Mouse (Mus musculus): ENCODE data around the gene Emsy. TPM values are rescaled to one million over a fixed set of nuclear protein-coding genes. Genes with fewer than 3 reads are reported as not detected.

Emsy gene
- polyA plus RNA-seq, 1 experiment from 2014 or later = 17.6 TPM

DNA sequence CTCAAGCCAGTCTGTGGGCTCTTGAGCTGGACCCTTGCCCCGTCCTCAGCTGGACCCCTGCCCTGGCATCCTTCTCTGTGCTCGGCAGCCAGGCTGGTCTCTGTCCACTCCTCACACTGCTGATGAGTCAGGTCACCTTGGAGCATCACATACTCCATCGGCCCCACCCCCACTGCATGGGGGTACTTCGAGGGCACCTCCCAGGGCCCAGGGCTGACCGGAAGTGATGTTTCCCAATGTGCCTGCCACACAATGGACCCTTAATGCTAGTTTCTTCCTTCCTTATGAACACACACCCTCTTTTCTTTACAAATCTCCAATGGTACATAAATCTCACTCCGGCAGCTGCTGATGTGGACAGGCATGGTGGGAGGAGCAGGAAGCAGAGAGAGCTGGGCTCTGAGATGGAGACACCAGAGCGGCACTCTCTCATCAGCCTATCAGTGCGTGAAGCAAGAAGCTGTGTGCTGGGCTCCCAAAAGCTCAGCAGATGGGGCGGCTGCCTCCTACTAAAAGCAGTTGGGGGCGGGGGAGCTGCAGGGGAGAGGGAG, 83.3 kb downstream of the Emsy start:
- 0 out of 2 replicates have a peak, but pooled peaks cover 9% of the 10 kb centered on the region for H3K4me1 ChIP-seq
- no peaks in the 10 kb centered on the region for H3K36me3 ChIP-seq
- no peak overlapping the region for H3K4me2 ChIP-seq
- no peaks in the 10 kb centered on the region for H3K27me3 ChIP-seq (replicated peaks)
- WGBS = 49% methylated on average over 10 of the region's 10 CpGs
- no peak overlapping the region for H3K9ac ChIP-seq
- peak; percentile 62 for ATAC-seq (ENCODE audit: insufficient read depth, low FRiP score, low read depth)
- peak overlapping the region; percentile 76 for H3K27ac ChIP-seq
- no peak overlapping the region for H3K4me3 ChIP-seq (replicated peaks)
- H3K9me3 ChIP-seq = no peaks in the 10 kb centered on the region

- ATAC-seq (ENCODE audit: insufficient read depth, low FRiP score, low read depth) = peak; percentile 44; the same call in 1 of the 2 replicates
- peak overlapping the region; percentile 76 for H3K27ac ChIP-seq
- H3K36me3 ChIP-seq = no peaks in the 10 kb centered on the region
- no peak overlapping the region for H3K4me3 ChIP-seq (replicated peaks)
- H3K9ac ChIP-seq = no peak overlapping the region
- H3K9me3 ChIP-seq = no peaks in the 10 kb centered on the region
- no peaks in the 10 kb centered on the region for H3K27me3 ChIP-seq (replicated peaks)
- 35% methylated on average over 10 of the region's 10 CpGs for WGBS
- H3K4me1 ChIP-seq = 0 out of 2 replicates have a peak, but pooled peaks cover 9% of the 10 kb centered on the region
- H3K4me2 ChIP-seq = no peak overlapping the region
These were observed 84.2 kb downstream of the Emsy start for GRCm38 (mm10) chr7:98572223-98572868.

DNA sequence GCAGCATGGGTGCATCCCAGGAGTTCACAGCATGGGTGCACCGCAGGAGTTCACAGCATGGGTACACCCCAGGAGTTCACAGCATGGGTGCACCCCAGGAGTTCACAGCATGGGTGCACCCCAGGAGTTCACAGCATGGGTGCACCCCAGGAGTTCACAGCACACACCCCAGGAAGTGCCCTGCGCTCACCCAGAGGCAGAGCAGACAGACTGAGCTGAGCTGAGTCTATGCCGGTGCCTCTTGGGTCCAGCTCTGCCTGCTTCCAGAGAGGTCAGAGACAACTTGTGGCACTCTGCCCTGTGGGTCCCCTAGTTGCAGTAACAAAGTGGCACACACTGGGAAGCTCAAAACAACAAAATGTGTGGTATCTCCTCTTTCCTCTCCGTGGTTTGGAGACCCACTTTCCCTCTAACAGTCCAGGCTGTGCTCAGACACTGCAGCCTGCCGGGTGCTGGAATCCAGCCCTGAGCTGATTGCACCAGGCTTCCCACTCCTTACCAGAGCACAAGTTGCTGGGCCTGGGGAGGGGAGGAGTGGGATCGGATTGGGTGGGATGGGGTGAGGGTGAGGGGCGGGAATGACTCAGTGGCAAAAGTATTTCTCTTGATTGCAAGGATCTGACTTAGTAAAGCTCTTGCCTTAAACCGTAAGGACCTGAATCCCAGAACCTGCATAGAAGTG, 85.6 kb downstream of the Emsy start:
- no peak overlapping the region for H3K4me3 ChIP-seq (replicated peaks)
- 59% methylated on average over 8 of the region's 8 CpGs for WGBS

GRCm38 (mm10) chr7:98567056-98567455, 89.5 kb downstream of the Emsy start:
- Histone ChIP-seq H3K4me2 (no peak overlapping the region), H3K4me3 (replicated peaks) (no peak overlapping the region), H3K36me3 (no peaks in the 10 kb centered on the region), H3K4me1 (peaks cover 3% of the 10 kb centered on the region; the same call in 1 of the 2 replicates), H3K9me3 (no peaks in the 10 kb centered on the region), H3K27me3 (replicated peaks) (no peaks in the 10 kb centered on the region), H3K27ac (no peak overlapping the region), H3K9ac (no peak overlapping the region)
- WGBS = 41% methylated on average over 5 of the region's 5 CpGs
- no peak for ATAC-seq (ENCODE audit: insufficient read depth, low FRiP score, low read depth)

More for the DNA sequence above, 85.6 kb downstream of the Emsy start:
- no peaks in the 10 kb centered on the region for H3K9me3 ChIP-seq
- H3K4me2 ChIP-seq = no peak overlapping the region
- 0 out of 2 replicates have a peak, but pooled peaks cover 9% of the 10 kb centered on the region for H3K4me1 ChIP-seq
- H3K27ac ChIP-seq = no peak overlapping the region
- no peak overlapping the region for H3K9ac ChIP-seq
- no peaks in the 10 kb centered on the region for H3K27me3 ChIP-seq (replicated peaks)
- no peaks in the 10 kb centered on the region for H3K36me3 ChIP-seq
- ATAC-seq (ENCODE audit: insufficient read depth, low FRiP score, low read depth) = no peak

DNA sequence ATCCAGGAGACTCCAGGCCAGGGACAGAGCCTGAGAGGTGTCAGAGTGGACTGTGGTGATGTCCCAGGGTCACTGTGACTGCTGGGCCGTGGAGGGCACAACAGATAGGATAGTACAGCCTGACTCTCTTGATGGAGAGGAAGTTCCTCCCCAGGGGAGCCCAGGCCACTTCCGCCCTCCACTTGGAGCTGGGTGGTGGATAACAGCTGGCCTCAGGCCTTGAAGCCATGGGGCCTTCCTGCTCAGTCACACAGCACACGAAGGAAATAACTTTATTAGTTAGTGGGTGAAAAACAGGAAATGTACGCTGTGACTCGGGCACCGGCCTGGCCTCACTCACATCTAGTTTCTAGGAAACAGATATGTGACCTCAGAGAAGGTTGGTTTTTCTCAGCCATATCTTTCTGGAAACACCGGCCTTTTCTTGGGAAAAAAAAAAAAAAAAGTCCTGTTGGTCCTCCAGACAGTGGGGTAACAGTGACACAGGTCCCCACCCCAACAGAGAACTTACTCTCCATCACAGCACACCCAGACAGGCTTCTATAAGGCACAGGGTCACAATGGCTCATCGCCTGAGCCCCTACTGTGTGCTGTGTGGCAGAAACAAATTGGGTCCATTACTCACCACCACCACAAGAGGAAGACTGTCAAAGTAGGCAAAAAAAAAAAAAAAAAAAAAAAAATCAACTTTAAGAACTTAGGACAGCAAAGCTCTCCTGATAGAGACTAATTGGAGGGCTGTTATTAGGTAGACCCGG, 91.8 kb downstream of the Emsy start:
- Histone ChIP-seq H3K36me3 (no peaks in the 10 kb centered on the region), H3K4me1 (no peaks in the 10 kb centered on the region; the same call in 1 of the 2 replicates), H3K9me3 (no peaks in the 10 kb centered on the region), H3K9ac (no peak overlapping the region), H3K27me3 (replicated peaks) (no peaks in the 10 kb centered on the region), H3K4me2 (no peak overlapping the region), H3K27ac (peak overlapping the region; percentile 55; the same call in 1 of the 2 replicates), H3K4me3 (replicated peaks) (no peak overlapping the region)
- peak; percentile 51; the same call in 1 of the 2 replicates for ATAC-seq (ENCODE audit: insufficient read depth, low FRiP score, low read depth)
- 57% methylated on average over 9 of the region's 9 CpGs for WGBS

DNA sequence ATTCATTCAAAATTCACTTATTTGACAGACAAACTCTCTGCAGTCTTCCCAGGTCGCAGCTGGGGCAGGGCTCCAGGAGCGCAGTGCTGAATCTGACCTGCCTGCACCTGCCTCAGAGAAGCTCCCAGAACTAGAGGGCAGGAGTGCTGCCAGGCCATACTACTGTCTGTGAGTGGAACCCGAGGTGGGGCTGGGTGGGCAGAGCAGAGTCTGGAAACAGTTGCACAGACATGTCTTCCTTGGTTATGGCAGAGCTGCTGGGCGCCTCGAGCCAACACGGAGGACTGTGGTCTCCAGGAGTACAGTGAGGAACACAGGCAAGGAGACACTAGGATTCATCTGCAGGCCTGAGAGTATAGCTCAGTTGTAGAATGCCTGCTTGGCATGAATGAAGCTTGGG, 92.6 kb downstream of the Emsy start:
- Histone ChIP-seq H3K9me3 (no peaks in the 10 kb centered on the region), H3K4me1 (no peaks in the 10 kb centered on the region; the same call in 1 of the 2 replicates), H3K4me3 (replicated peaks) (no peak overlapping the region), H3K27ac (peak overlapping the region; percentile 35; the same call in 1 of the 2 replicates), H3K4me2 (no peak overlapping the region), H3K9ac (no peak overlapping the region), H3K36me3 (no peaks in the 10 kb centered on the region), H3K27me3 (replicated peaks) (no peaks in the 10 kb centered on the region)
- WGBS = 88% methylated on average over 6 of the region's 6 CpGs
- no peak for ATAC-seq (ENCODE audit: insufficient read depth, low FRiP score, low read depth)

- 63% methylated on average over 5 of the region's 5 CpGs for WGBS
- H3K27ac ChIP-seq = no peak overlapping the region
- H3K9ac ChIP-seq = no peak overlapping the region
- H3K9me3 ChIP-seq = no peaks in the 10 kb centered on the region
- no peaks in the 10 kb centered on the region; the same call in 1 of the 2 replicates for H3K4me1 ChIP-seq
- H3K4me2 ChIP-seq = no peak overlapping the region
- no peaks in the 10 kb centered on the region for H3K27me3 ChIP-seq (replicated peaks)
- ATAC-seq (ENCODE audit: insufficient read depth, low FRiP score, low read depth) = no peak
- H3K36me3 ChIP-seq = no peaks in the 10 kb centered on the region
- no peak overlapping the region for H3K4me3 ChIP-seq (replicated peaks)
These were observed 93.6 kb downstream of the Emsy start for GRCm38 (mm10) chr7:98562966-98563365.

DNA sequence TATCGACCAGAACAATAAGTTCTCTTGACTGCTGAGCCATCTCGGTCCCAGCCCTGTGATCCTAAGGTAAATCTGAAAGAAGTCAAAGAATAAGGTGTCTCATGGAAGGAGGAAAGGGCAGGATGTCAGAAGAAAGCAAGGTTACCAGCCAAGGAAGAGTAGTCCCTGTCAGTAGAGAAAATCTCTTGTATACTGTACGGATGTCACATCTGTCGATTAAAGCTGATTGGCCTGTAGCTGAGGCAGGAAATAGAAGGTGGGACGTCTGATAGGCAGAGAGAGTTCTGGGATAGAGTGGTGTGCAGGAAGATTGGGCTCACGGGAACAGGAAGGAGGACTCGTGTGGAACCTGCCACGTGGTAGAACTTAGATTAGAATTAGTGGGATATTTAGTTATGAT, 94.4 kb downstream of the Emsy start:
- no peak overlapping the region for H3K4me2 ChIP-seq
- H3K4me3 ChIP-seq (replicated peaks) = no peak overlapping the region
- no peaks in the 10 kb centered on the region; the same call in 1 of the 2 replicates for H3K4me1 ChIP-seq
- WGBS = 79% methylated on average over 8 of the region's 8 CpGs
- H3K27me3 ChIP-seq (replicated peaks) = no peaks in the 10 kb centered on the region
- H3K27ac ChIP-seq = no peak overlapping the region
- H3K9me3 ChIP-seq = no peaks in the 10 kb centered on the region
- no peak overlapping the region for H3K9ac ChIP-seq
- no peaks in the 10 kb centered on the region for H3K36me3 ChIP-seq
- no peak for ATAC-seq (ENCODE audit: insufficient read depth, low FRiP score, low read depth)

DNA sequence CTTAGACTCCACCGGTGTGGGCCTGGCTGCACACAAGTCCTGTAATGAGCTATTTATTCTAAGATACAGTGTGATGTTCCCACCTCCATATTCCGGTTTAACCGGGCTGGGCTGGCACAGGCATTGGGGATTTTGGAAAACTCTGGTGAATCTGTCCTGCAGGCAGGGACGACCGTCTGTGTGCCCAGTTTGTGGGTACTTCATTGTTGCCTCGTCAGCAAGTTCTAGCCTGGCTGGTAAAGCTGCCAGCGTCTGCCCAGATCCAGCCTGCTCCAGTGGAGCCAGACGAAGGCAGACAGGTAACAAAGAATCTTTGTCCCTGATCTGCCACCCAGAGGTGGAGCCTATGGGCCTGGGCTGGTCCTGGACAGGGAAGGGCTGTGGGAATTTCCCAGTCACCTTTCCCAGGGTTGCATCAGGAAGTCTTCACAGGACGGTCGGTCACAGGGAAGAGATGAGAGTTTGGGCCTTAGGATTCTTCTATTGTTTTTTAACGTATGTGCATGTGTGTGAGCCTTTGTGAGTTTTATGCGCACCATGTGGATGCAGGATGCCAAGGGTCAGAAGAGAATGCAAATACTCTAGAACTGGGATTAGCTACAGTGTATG, 94.9 kb downstream of the Emsy start:
- Histone ChIP-seq H3K4me3 (replicated peaks) (no peak overlapping the region), H3K9ac (no peak overlapping the region), H3K4me2 (no peak overlapping the region), H3K27ac (no peak overlapping the region), H3K9me3 (no peaks in the 10 kb centered on the region), H3K27me3 (replicated peaks) (no peaks in the 10 kb centered on the region), H3K4me1 (no peaks in the 10 kb centered on the region; the same call in 1 of the 2 replicates), H3K36me3 (no peaks in the 10 kb centered on the region)
- 75% methylated on average over 12 of the region's 12 CpGs for WGBS
- no peak for ATAC-seq (ENCODE audit: insufficient read depth, low FRiP score, low read depth)

- Histone ChIP-seq H3K9ac (no peak overlapping the region), H3K4me2 (no peak overlapping the region), H3K27ac (peak overlapping the region; percentile 57), H3K4me1 (no peaks in the 10 kb centered on the region), H3K27me3 (replicated peaks) (no peaks in the 10 kb centered on the region), H3K4me3 (replicated peaks) (no peak overlapping the region), H3K9me3 (no peaks in the 10 kb centered on the region), H3K36me3 (no peaks in the 10 kb centered on the region)
- WGBS = 49% methylated on average over 9 of the region's 9 CpGs
- peak; percentile 67; the same call in 1 of the 2 replicates for ATAC-seq (ENCODE audit: insufficient read depth, low FRiP score, low read depth)
These were observed 98.3 kb downstream of the Emsy start for GRCm38 (mm10) chr7:98558128-98558921.

All from stomach, embryonic 15.5 days (tissue).